Mouse (Mus musculus) liver, embryonic 14.5 days (tissue): ENCODE results near the gene Hils1. TPM values are rescaled to one million over a fixed set of nuclear protein-coding genes. Genes with fewer than 3 reads are reported as not detected.
"Not testable (repeated sequence)": the region's sequence is repeated elsewhere in the genome, so short reads cannot be mapped to it uniquely, and the experiment has no call there.

ENCODE experiments used
- ATAC-seq: fragments of 200-750 bp; cut with Nextera tagmentation; 2 replicates; pipeline ENCODE4 v1.8.0; 2017; ENCODE audit warnings: moderate number of reproducible peaks, mild to moderate bottlenecking, moderate library complexity; ENCODE audit not compliant: insufficient read depth
- DNase-seq, 3 experiments: peaks; one replicate each; pipeline ENCODE4 v3.0.0-alpha.2; 2012 to 2013; ENCODE audit warnings: low read depth in 3 of 3, low spot score in 3 of 3
- H3K27ac ChIP-seq: fragments of 300-500 bp; sonication (generic); 2 replicates; pipeline ENCODE4 v1.5.1; 2014; ENCODE audit warnings: moderate library complexity, mild to moderate bottlenecking, control low read depth, inconsistent platforms
- H3K27me3 ChIP-seq: fragments of 300-500 bp; sonication (generic); 2 replicates; pipeline ENCODE4 v1.6.1; 2014; ENCODE audit warnings: mild to moderate bottlenecking, low read length, moderate library complexity; ENCODE audit not compliant: control insufficient read depth, insufficient read depth
- H3K36me3 ChIP-seq: fragments of 300-500 bp; sonication (generic); replicated peaks from 2 replicates; pipeline ENCODE4 v1.6.1; 2014; ENCODE audit warnings: low read depth; ENCODE audit not compliant: control insufficient read depth, insufficient read depth
- H3K4me1 ChIP-seq, 2 experiments: fragments of 200-500 bp in 1 of 2; fragments of 300-500 bp in 1 of 2; sonication (generic) in 1 of 2; replicated peaks; 2 replicates each; pipeline ENCODE4 v1.6.1; 2012 to 2014; ENCODE audit warnings: antibody characterized with exemption in 1 of 2, inconsistent platforms in 1 of 2, low read length in 1 of 2; ENCODE audit not compliant: control insufficient read depth in 2 of 2, insufficient read depth in 2 of 2
- H3K4me2 ChIP-seq: fragments of 300-500 bp; sonication (generic); 2 replicates; pipeline ENCODE4 v1.6.1; 2014; ENCODE audit warnings: low read depth, mild to moderate bottlenecking, control low read depth, moderate library complexity
- H3K4me3 ChIP-seq, 2 experiments: fragments of 200-500 bp in 1 of 2; fragments of 300-500 bp in 1 of 2; sonication (generic) in 1 of 2; 2 replicates each; pipeline ENCODE4 v1.5.1; 2012 to 2014; ENCODE audit warnings: low read depth in 2 of 2, low read length in 2 of 2, mild to moderate bottlenecking in 2 of 2, control low read depth in 1 of 2, inconsistent platforms in 1 of 2, moderate library complexity in 1 of 2; ENCODE audit not compliant: insufficient read depth in 1 of 2
- H3K9ac ChIP-seq: fragments of 300-500 bp; sonication (generic); replicated peaks from 2 replicates; pipeline ENCODE4 v1.6.1; 2014; ENCODE audit warnings: mild to moderate bottlenecking, control low read depth, moderate library complexity
- H3K9me3 ChIP-seq: fragments of 300-500 bp; sonication (generic); 2 replicates; pipeline ENCODE4 v1.6.1; 2016; ENCODE audit warnings: low read length, mixed read lengths; ENCODE audit not compliant: control insufficient read depth
- CTCF ChIP-seq: IDR thresholded peaks from 2 replicates; pipeline ENCODE4 v1.5.1; 2016; ENCODE audit warnings: antibody characterized with exemption, low read depth, control low read depth
- EP300 ChIP-seq: IDR thresholded peaks from 2 replicates; pipeline ENCODE4 v1.6.1; 2016; ENCODE audit warnings: antibody characterized with exemption, low read depth
- WGBS: fragments of 180-500 bp; shearing (Covaris S2); extraction: QIAGEN DNeasy Blood & Tissue Kit; methylation state at CpG from one replicate; pipeline ENCODE4 v1.1.7; 2014; ENCODE audit not compliant: insufficient replicate concordance; 5-methylcytosine and 5-hydroxymethylcytosine counted together
- polyA plus RNA-seq, 2 experiments: library from polyadenylated mRNA; depleted of rRNA in 1 of 2; stranded (reverse) in 1 of 2; unstranded in 1 of 2; fragments of >200 nt; fragmentation: Nextera tagmentation in 1 of 2; extraction: Ambion mirVana in 1 of 2; gene quantifications; 2 replicates each; pipeline versions ENCODE4 v1.2.1 to v1.2.3; 2012 to 2014

The Hils1 gene
- polyA plus RNA-seq, 2 experiments = not detected

DNA sequence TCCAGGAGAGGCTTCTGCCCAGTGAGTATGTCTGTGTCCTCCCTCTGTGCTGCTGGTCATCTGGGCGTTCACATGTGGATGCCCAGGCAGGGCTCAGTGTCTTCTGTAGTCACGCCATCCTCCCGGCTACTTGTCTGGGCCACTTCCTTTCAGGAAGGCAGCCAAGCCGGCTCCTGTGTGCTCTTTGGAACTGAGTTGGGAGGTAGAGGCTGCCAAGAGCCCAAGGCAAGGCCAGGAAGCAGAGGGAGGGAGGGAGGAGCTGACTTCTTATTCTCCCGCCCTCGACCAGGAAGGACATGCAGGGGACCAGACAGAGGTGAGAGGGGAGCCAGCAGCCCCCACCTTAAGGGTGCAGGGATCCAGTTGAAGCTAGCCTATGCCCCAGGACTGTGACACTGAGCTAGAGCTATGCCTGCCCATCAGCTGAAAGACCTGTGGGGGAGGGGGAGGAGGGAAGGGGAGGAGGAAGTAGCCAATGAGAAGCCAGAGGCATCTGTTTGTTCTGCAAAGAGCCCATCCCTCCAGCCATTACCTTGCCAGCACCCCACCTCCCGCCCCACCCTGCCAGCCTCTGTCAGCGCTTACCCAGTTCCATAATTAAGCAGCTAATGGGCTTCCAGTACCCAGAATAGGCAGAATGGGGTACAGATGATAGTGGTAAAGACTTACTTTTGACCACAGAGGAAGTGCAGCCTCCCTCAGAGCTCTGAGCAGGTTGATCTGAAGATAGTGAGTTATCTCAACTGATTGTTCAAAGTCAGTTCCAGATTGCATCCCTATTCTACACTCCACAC lies 9.1 kb upstream of the Hils1 start:
- no peaks in the 10 kb centered on the region for H3K27me3 ChIP-seq
- H3K4me1 ChIP-seq = 0 out of 4 replicates have a peak, but pooled peaks cover 0 to 2% of the 10 kb centered on the region in 2 experiments
- 15% methylated on average over 8 of the region's 8 CpGs for WGBS
- no peak overlapping the region for H3K4me3 ChIP-seq
- TF ChIP-seq CTCF = no peak
- TF ChIP-seq EP300 = no peak
- no peak overlapping the region for H3K4me2 ChIP-seq
- H3K9me3 ChIP-seq = no peaks in the 10 kb centered on the region
- DNase-seq (no peak), ATAC-seq (no peak)
- H3K36me3 ChIP-seq = no peaks in the 10 kb centered on the region
- no peak overlapping the region for H3K27ac ChIP-seq
- no peak overlapping the region for H3K9ac ChIP-seq

DNA sequence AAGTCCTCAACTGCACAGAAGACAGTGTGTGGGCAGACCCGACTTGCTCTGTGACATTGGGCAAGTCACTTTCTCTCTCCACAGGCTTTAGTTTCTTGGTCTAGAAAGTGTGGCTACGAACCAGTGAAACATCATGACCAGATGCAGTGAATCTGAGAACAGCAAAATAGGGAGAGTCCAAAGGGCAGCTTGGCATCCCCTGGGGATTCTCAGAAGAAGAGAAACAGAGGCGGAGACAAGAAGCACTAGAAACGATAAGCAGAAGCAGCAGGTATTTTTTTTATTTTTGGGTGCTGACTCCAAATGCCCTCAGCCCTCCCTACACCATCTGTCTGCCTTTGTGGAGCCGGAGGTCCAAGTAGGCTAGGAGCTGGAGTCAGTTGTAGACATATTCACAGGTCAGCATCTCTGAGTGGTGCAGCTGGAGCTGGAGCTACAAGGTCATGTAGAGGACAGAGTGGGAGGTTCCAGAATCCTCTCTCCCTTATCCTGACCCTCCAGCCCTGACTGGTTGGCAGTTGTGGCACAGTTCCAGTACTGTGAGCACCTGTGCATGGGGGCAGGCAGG lies 4.8 kb upstream of the Hils1 start:
- Histone ChIP-seq H3K9ac (no peak overlapping the region), H3K36me3 (no peaks in the 10 kb centered on the region), H3K27me3 (no peaks in the 10 kb centered on the region), H3K4me1 (0 out of 4 replicates have a peak, but pooled peaks cover 0 to 2% of the 10 kb centered on the region in 2 experiments), H3K4me3 (no peak overlapping the region), H3K27ac (no peak overlapping the region), H3K4me2 (no peak overlapping the region), H3K9me3 (no peaks in the 10 kb centered on the region)
- WGBS = 50% methylated on average over 5 of the region's 5 CpGs
- ATAC-seq (no peak), DNase-seq (no peak)
- no peak for TF ChIP-seq CTCF
- no peak for TF ChIP-seq EP300

DNA sequence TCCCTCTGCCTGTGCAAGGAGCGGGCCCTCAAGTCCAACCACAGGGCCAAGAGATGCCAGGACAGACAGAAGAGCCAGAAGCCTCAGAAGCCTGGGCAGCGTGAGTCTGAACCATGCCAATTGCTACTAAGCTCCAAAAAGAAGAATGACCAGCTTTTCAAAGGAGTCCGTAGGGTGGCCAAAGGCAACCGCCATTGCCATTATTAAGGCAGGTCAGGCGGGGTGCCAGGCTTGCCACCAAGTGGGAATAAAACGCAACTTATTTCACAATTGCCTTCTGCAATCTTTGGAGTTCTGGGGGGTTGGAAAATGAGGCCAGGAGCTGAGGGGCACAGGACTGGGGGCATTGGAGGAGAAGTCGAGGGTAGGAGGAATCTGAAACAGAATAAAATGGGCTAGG lies 794 bp downstream of the Hils1 start:
- TF ChIP-seq CTCF (no peak), EP300 (no peak)
- Histone ChIP-seq H3K9me3 (no peaks in the 10 kb centered on the region), H3K4me2 (no peak overlapping the region), H3K36me3 (no peaks in the 10 kb centered on the region), H3K4me1 (no peaks in the 10 kb centered on the region), H3K4me3 (no peak overlapping the region), H3K27me3 (no peaks in the 10 kb centered on the region), H3K27ac (no peak overlapping the region), H3K9ac (no peak overlapping the region)
- 61% methylated on average over 7 of the region's 7 CpGs for WGBS
- DNase-seq = no peak
- no peak for ATAC-seq

DNA sequence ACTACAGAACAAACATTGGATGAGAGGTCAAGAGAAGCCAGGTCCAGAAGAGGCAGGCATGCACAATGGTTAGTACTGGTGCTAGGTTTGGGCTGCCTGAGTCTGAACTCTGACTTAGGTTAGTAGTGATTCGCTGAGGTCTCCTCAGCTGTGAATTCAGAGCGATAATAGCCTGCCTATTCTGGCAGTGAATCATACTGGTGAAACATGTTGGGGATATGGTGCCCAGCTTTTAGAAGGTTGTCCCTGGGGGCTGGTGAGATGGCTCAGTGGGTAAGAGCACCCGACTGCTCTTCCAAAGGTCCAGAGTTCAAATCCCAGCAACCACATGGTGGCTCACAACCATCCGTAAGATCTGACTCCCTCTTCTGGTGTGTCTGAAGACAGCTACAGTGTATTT lies 2.3 kb downstream of the Hils1 start:
- not testable (repeated sequence) for H3K9me3 ChIP-seq, ATAC-seq, H3K4me2 ChIP-seq, H3K4me3 ChIP-seq, H3K36me3 ChIP-seq, H3K27ac ChIP-seq, H3K4me1 ChIP-seq, H3K27me3 ChIP-seq, DNase-seq, H3K9ac ChIP-seq
- 84% methylated on average over 4 of the region's 4 CpGs for WGBS

DNA sequence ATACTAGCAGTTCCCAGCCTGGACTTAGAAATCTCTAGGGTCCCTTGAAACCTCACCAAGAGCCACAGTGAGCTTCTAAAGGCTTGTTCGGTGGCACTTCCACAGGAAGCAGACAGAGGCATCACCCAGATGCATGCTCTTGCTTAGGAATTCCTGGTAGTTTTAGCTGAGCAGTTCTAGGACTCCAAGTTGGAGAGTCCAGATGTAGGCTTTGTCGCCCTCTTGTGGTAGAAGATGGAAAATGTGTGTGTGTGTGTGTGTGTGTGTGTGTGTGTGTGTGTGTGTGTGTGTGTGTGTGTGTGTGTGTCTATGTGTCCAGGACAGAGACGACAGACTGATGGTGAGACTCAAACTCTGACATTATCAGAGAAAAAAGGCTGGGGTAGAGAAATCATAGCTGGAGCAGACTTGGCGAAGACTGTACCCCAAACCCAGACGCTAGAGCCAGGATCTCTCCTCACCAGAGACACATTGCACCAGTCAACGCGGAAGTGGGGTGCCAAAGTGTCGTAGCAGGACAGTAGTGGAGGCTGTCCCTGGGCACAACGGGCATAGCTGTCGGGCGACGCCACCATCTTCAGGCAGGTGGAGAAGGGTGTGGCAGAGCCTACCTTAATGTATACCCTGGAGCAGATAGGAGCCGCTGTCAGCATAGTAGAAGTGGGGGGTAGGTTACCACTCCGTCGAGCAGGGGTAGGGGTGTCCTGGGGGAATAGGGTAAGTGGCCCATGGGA lies 3.0 kb downstream of the Hils1 start:
- Histone ChIP-seq H3K36me3 (no peaks in the 10 kb centered on the region), H3K4me1 (no peaks in the 10 kb centered on the region), H3K9ac (no peak overlapping the region), H3K4me3 (no peak overlapping the region), H3K27ac (no peak overlapping the region), H3K27me3 (no peaks in the 10 kb centered on the region), H3K4me2 (no peak overlapping the region), H3K9me3 (no peaks in the 10 kb centered on the region)
- 50% methylated on average over 15 of the region's 15 CpGs for WGBS
- no peak for TF ChIP-seq EP300
- peak; percentile 86 for TF ChIP-seq CTCF
- ATAC-seq = no peak
- no peak for DNase-seq
